Comparison of ENCODE assay signal across 10 mouse cellular contexts in the genomic region with DNA sequence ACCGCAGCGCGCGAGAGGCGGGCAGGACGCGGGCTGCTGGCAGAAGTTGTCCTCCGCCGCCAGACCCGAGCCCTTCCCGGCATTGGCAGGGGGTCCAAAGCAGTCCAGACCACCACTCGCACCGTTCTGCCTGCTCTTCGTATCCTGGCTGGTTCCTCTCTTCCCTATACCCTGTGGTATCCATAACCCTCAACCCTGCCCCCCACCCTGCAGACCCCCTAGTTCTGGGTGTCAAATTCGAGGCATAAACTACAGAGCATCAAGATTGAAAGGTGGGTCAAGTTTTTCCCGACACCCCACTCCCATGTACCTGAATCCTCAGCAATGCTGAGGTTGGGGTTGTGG. TPM values are rescaled to one million over a fixed set of nuclear protein-coding genes. Genes with fewer than 3 reads are reported as not detected.
DNase-seq lines count a peak whose midpoint lies in the region; ATAC-seq and TF ChIP-seq lines count a peak whose summit lies in the region.
"Had no signal": no experiment of that assay in that cellular context is flagged by ENCODE, and none has a peak within 500 bp of the region (broad histone marks: within the 10 kb centered on the region; RNA-seq: fewer than 3 reads in every experiment).

No protein-coding gene starts in this region.

- no peak overlapping the region for H3K27ac ChIP-seq in heart, postnatal 0 days (ENCODE audit: low read depth)
- no peak overlapping the region for H3K27ac ChIP-seq in embryonic facial prominence, embryonic 12.5 days
- H3K27ac ChIP-seq in hindbrain, postnatal 0 days, result peak overlapping the region; percentile 67; the same call in 1 of the 2 replicates
- H3K27ac ChIP-seq in midbrain, embryonic 14.5 days (replicated peaks; ENCODE audit: low read depth, low read length), result no peak overlapping the region

- H3K4me3 ChIP-seq in heart, postnatal 0 days (ENCODE audit: low read depth, low read length), result 0 out of 2 replicates have a peak overlapping the region, but pooled peaks have one; percentile 16
- H3K4me3 ChIP-seq in embryonic facial prominence, embryonic 12.5 days, result peak overlapping the region; percentile 37
- H3K4me3 ChIP-seq in hindbrain, postnatal 0 days (ENCODE audit: low read length), result peak overlapping the region; percentile 67
- peak overlapping the region; percentile 54 for H3K4me3 ChIP-seq in midbrain, embryonic 14.5 days (replicated peaks; ENCODE audit: low read depth, low read length)

- intact Hi-C loops in heart, postnatal 10 days (cut with DNase I), result no loop called here
- intact Hi-C loops in gastrocnemius, postnatal 14 days (cut with DNase I; ENCODE audit: low total_unique reads), result no loop called here

- DNase-seq in heart, postnatal 0 days (ENCODE audit: low spot score), result no peak
- DNase-seq in heart, postnatal 10 days, result no peak
- no peak for DNase-seq in hindbrain, postnatal 0 days (ENCODE audit: low spot score)
- no peak for DNase-seq in midbrain, embryonic 14.5 days
- no peak for DNase-seq in gastrocnemius, postnatal 14 days
- DNase-seq in layer of hippocampus, adult 11-12 months (ENCODE audit: low spot score), result no peak
- DNase-seq: adrenal gland, postnatal 25 days had no signal

- no peak for ATAC-seq in heart, postnatal 0 days (ENCODE audit: insufficient read depth, low read depth)
- no peak for ATAC-seq in embryonic facial prominence, embryonic 12.5 days (ENCODE audit: insufficient number of reproducible peaks, insufficient read depth, low FRiP score, low TSS enrichment)
- peak; percentile 48; the same call in 1 of the 2 replicates for ATAC-seq in hindbrain, postnatal 0 days
- ATAC-seq in midbrain, embryonic 14.5 days (ENCODE audit: low FRiP score, low TSS enrichment), result no peak; the same call in 1 of the 2 replicates
- no peak for ATAC-seq in frontal cortex, adult (ENCODE audit: low TSS enrichment)

- H3K36me3 ChIP-seq in heart, postnatal 0 days (replicated peaks; ENCODE audit: control insufficient read depth, insufficient read depth, low read length), result no peaks in the 10 kb centered on the region
- no peaks in the 10 kb centered on the region for H3K36me3 ChIP-seq in embryonic facial prominence, embryonic 12.5 days
- H3K36me3 ChIP-seq in hindbrain, postnatal 0 days (ENCODE audit: insufficient read depth, low read length), result no peaks in the 10 kb centered on the region
- H3K36me3 ChIP-seq in midbrain, embryonic 14.5 days (ENCODE audit: control insufficient read depth, insufficient read depth, low read length), result 0 out of 2 replicates have a peak, but pooled peaks cover 4% of the 10 kb centered on the region

- 0 out of 2 replicates have a peak, but pooled peaks cover 6% of the 10 kb centered on the region for H3K4me1 ChIP-seq in heart, postnatal 0 days (ENCODE audit: control insufficient read depth, insufficient read depth)
- peaks cover 8% of the 10 kb centered on the region; the same call in 1 of the 2 replicates for H3K4me1 ChIP-seq in embryonic facial prominence, embryonic 12.5 days
- H3K4me1 ChIP-seq in hindbrain, postnatal 0 days (ENCODE audit: insufficient read depth, low read length), result no peaks in the 10 kb centered on the region
- H3K4me1 ChIP-seq in midbrain, embryonic 14.5 days (ENCODE audit: control insufficient read depth, insufficient read depth, low read length), result peaks cover 6% of the 10 kb centered on the region; the same call in 1 of the 2 replicates

- no peaks in the 10 kb centered on the region for H3K9me3 ChIP-seq in heart, postnatal 0 days (replicated peaks; ENCODE audit: control insufficient read depth, low read length)
- H3K9me3 ChIP-seq in embryonic facial prominence, embryonic 12.5 days, result no peaks in the 10 kb centered on the region
- no peaks in the 10 kb centered on the region for H3K9me3 ChIP-seq in hindbrain, postnatal 0 days (ENCODE audit: low read length)
- H3K9me3 ChIP-seq in midbrain, embryonic 14.5 days (ENCODE audit: control insufficient read depth, low read length), result no peaks in the 10 kb centered on the region

- peaks cover 39% of the 10 kb centered on the region for H3K27me3 ChIP-seq in heart, postnatal 0 days (ENCODE audit: control insufficient read depth, insufficient read depth, low read length)
- peaks cover 42% of the 10 kb centered on the region for H3K27me3 ChIP-seq in embryonic facial prominence, embryonic 12.5 days
- H3K27me3 ChIP-seq in hindbrain, postnatal 0 days (ENCODE audit: insufficient read depth, low read length), result no peaks in the 10 kb centered on the region
- peaks cover 9% of the 10 kb centered on the region; the same call in 1 of the 2 replicates for H3K27me3 ChIP-seq in midbrain, embryonic 14.5 days (ENCODE audit: control insufficient read depth, insufficient read depth, low read length)

- no peak overlapping the region for H3K9ac ChIP-seq in heart, postnatal 0 days (replicated peaks; ENCODE audit: low read depth, low read length)
- no peak overlapping the region for H3K9ac ChIP-seq in embryonic facial prominence, embryonic 12.5 days
- H3K9ac ChIP-seq in hindbrain, postnatal 0 days (replicated peaks; ENCODE audit: low read length), result peak overlapping the region; percentile 67
- peak overlapping the region; percentile 63 for H3K9ac ChIP-seq in midbrain, embryonic 14.5 days (replicated peaks; ENCODE audit: low read length)

- no peak for TF ChIP-seq CTCF in heart, postnatal 0 days (IDR thresholded peaks at IDR 0.05; ENCODE audit: low read depth)
- no peak for TF ChIP-seq CTCF in hindbrain, postnatal 0 days (IDR thresholded peaks at IDR 0.05; ENCODE audit: low read depth)

- H3K4me2 ChIP-seq in heart, postnatal 0 days (ENCODE audit: low read depth, low read length), result no peak overlapping the region
- peak overlapping the region; percentile 65 for H3K4me2 ChIP-seq in embryonic facial prominence, embryonic 12.5 days (replicated peaks)
- peak overlapping the region; percentile 73 for H3K4me2 ChIP-seq in hindbrain, postnatal 0 days (ENCODE audit: low read depth, low read length)
- peak overlapping the region; percentile 66 for H3K4me2 ChIP-seq in midbrain, embryonic 14.5 days (ENCODE audit: low read length)

- WGBS in heart, postnatal 0 days, result 3% methylated on average over 16 of the region's 16 CpGs
- 1% methylated on average over 10 of the region's 16 CpGs for WGBS in embryonic facial prominence, embryonic 12.5 days
- WGBS in hindbrain, postnatal 0 days, result 4% methylated on average over 16 of the region's 16 CpGs
- WGBS in midbrain, embryonic 14.5 days, result 1% methylated on average over 15 of the region's 16 CpGs

- no peak for TF ChIP-seq EP300 in heart, postnatal 0 days (IDR thresholded peaks at IDR 0.05; ENCODE audit: low read depth)

RNA-seq across cellular contexts. Expression of gene Ccdc92b, which starts 0.5 kb away (rescaled TPM):
- 0.08 TPM in 1 of 2 replicates, not detected in the other for total RNA-seq in heart, postnatal 0 days (2014; rRNA removed; ENCODE audit: low replicate concordance)
- 0.49 and 0.63 TPM in 2 replicates for polyA plus RNA-seq in heart, postnatal 0 days (2015; fragmentation: Nextera tagmentation; extraction: Ambion mirVana)
- under 1 TPM; 0.45 to 0.52 TPM for total RNA-seq in heart, postnatal 10 days (2021)
- 1.4 and 2.0 TPM in 2 replicates for polyA plus RNA-seq in embryonic facial prominence, embryonic 12.5 days (2016; fragmentation: Nextera tagmentation; extraction: Ambion mirVana)
- 16.8 and 19.5 TPM in 2 replicates for total RNA-seq in hindbrain, postnatal 0 days (2014; rRNA removed)
- 3.4 TPM in 2 replicates for polyA plus RNA-seq in hindbrain, postnatal 0 days (2015; fragmentation: Nextera tagmentation; extraction: Ambion mirVana)
- 3.8 and 4.2 TPM in 2 replicates for polyA plus RNA-seq in midbrain, embryonic 14.5 days (2014; fragmentation: Nextera tagmentation; extraction: Ambion mirVana)
- total RNA-seq in gastrocnemius, postnatal 14 days (2021), result under 1 TPM; 0.09 to 0.12 TPM
- total RNA-seq: CH12.LX had no signal

RNA-seq across cellular contexts. Expression of gene Rap1gap2, which starts 9.2 kb away (rescaled TPM):
- 16.5 and 34.4 TPM in 2 replicates for total RNA-seq in heart, postnatal 0 days (2014; rRNA removed; ENCODE audit: low replicate concordance)
- 3.8 and 5.6 TPM in 2 replicates for polyA plus RNA-seq in heart, postnatal 0 days (2015; fragmentation: Nextera tagmentation; extraction: Ambion mirVana)
- 10 to 100 TPM; 62.1 to 64.6 TPM for total RNA-seq in heart, postnatal 10 days (2021)
- polyA plus RNA-seq in embryonic facial prominence, embryonic 12.5 days (2016; fragmentation: Nextera tagmentation; extraction: Ambion mirVana), result 3.6 and 3.7 TPM in 2 replicates
- total RNA-seq in hindbrain, postnatal 0 days (2014; rRNA removed), result 48.5 and 55.5 TPM in 2 replicates
- polyA plus RNA-seq in hindbrain, postnatal 0 days (2015; fragmentation: Nextera tagmentation; extraction: Ambion mirVana), result 9.9 and 11.1 TPM in 2 replicates
- 9.2 and 10.6 TPM in 2 replicates for polyA plus RNA-seq in midbrain, embryonic 14.5 days (2014; fragmentation: Nextera tagmentation; extraction: Ambion mirVana)
- total RNA-seq in gastrocnemius, postnatal 14 days (2021), result 1 to 10 TPM; 9.9 to 10.0 TPM

RNA-seq across cellular contexts. Expression of gene Cluh, which starts 29.4 kb away (rescaled TPM):
- total RNA-seq in heart, postnatal 0 days (2014; rRNA removed; ENCODE audit: low replicate concordance), result 241 and 291 TPM in 2 replicates
- 52.7 and 61.4 TPM in 2 replicates for polyA plus RNA-seq in heart, postnatal 0 days (2015; fragmentation: Nextera tagmentation; extraction: Ambion mirVana)
- 100 to 1,000 TPM; 234 to 237 TPM for total RNA-seq in heart, postnatal 10 days (2021)
- polyA plus RNA-seq in embryonic facial prominence, embryonic 12.5 days (2016; fragmentation: Nextera tagmentation; extraction: Ambion mirVana), result 23.8 and 24.4 TPM in 2 replicates
- total RNA-seq in hindbrain, postnatal 0 days (2014; rRNA removed), result 87.1 and 132 TPM in 2 replicates
- 18.7 and 21.3 TPM in 2 replicates for polyA plus RNA-seq in hindbrain, postnatal 0 days (2015; fragmentation: Nextera tagmentation; extraction: Ambion mirVana)
- polyA plus RNA-seq in midbrain, embryonic 14.5 days (2014; fragmentation: Nextera tagmentation; extraction: Ambion mirVana), result 13.7 and 14.4 TPM in 2 replicates
- total RNA-seq in gastrocnemius, postnatal 14 days (2021), result 10 to 100 TPM; 82.1 to 89.8 TPM

Comparison
In these comparisons a context has a peak if more than half of its experiments do, and no peak if none do; other contexts are left out.
1. H3K4me3 ChIP-seq: peak in every context shown above with its lines; median percentile 67 in hindbrain, postnatal 0 days; 54 in midbrain, embryonic 14.5 days; 37 in embryonic facial prominence, embryonic 12.5 days; 16 in heart, postnatal 0 days.
2. H3K9ac ChIP-seq: peak in hindbrain, postnatal 0 days (single experiment) and midbrain, embryonic 14.5 days (single experiment); none in heart, postnatal 0 days (single experiment) and embryonic facial prominence, embryonic 12.5 days (single experiment).
3. RNA of gene Ccdc92b, which starts 0.5 kb away (total RNA-seq): 16.8 to 19.5 TPM in hindbrain, postnatal 0 days; 0.45 to 0.52 TPM in heart, postnatal 10 days, 0.09 to 0.12 TPM in gastrocnemius, postnatal 14 days and 0.08 TPM in heart, postnatal 0 days; every median in the first group is over 10 times any median in the second.